Mouse (Mus musculus): ENCODE measurements around the gene Zfp213.

DNA sequence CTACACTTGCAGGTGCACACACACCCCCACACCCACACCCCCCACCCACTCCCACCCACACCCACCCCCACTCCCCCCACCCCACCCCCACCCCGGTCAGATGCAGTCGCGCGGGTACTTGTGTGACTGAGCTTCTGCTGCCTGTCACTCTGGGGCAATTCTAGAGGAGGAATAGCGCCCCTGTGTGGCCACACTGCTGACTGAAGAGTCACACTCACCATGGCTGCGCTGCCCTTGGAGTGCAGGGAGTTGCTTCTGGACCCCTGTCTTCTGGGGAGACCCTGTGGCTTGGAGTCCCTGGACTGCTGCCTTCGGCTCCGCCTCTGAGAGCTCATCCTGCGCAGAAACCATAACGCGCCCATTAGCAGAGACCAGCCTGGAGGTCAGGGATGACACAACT is 4.3 kb downstream of the Zfp213 start:
- TF ChIP-seq POLR2A (IDR thresholded peaks at IDR 0.05; ENCODE audit: insufficient read depth, low read depth, low read length) (no peak), CTCF (IDR thresholded peaks at IDR 0.05; ENCODE audit: insufficient read depth, low read depth, low read length) (no peak)

All from olfactory bulb, adult 2 months (tissue).